Comparison of ENCODE assay signal across 12 mouse cellular contexts in genomic region chr15:81066976-81067375, GRCm38 (mm10).
DNase-seq lines count a peak whose midpoint lies in the region; ATAC-seq and TF ChIP-seq lines count a peak whose summit lies in the region.
"Had no signal": no experiment of that assay in that cellular context is flagged by ENCODE, and none has a peak within 500 bp of the region (broad histone marks: within the 10 kb centered on the region; RNA-seq: fewer than 3 reads in every experiment).

No protein-coding gene starts in this region.

- H3K4me1 ChIP-seq in lung, adult 2 months (ENCODE audit: control insufficient read depth, insufficient read depth, low read length): peaks cover 3% of the 10 kb centered on the region; the same call in 1 of the 2 replicates
- peaks cover 56% of the 10 kb centered on the region for H3K4me1 ChIP-seq in heart, embryonic 13.5 days
- peaks cover 11% of the 10 kb centered on the region for H3K4me1 ChIP-seq in forebrain, embryonic 16.5 days (replicated peaks; ENCODE audit: control insufficient read depth, insufficient read depth, low read length)

- no peaks in the 10 kb centered on the region for H3K36me3 ChIP-seq in heart, embryonic 13.5 days
- H3K36me3 ChIP-seq in forebrain, embryonic 16.5 days (ENCODE audit: control insufficient read depth, insufficient read depth): no peaks in the 10 kb centered on the region
- H3K36me3 ChIP-seq: forebrain, embryonic 12.5 days; liver, embryonic 15.5 days had no signal

- peaks cover 45% of the 10 kb centered on the region for H3K27me3 ChIP-seq in heart, embryonic 13.5 days (replicated peaks)
- no peaks in the 10 kb centered on the region for H3K27me3 ChIP-seq in forebrain, embryonic 16.5 days (replicated peaks; ENCODE audit: control insufficient read depth, insufficient read depth, low read length)
- H3K27me3 ChIP-seq: forebrain, embryonic 12.5 days; liver, embryonic 15.5 days had no signal

- no peak overlapping the region for H3K4me3 ChIP-seq in lung, adult 2 months (replicated peaks; ENCODE audit: extremely low read depth, low read depth, low read length)
- H3K4me3 ChIP-seq in heart, embryonic 13.5 days: no peak overlapping the region
- no peak overlapping the region for H3K4me3 ChIP-seq in forebrain, embryonic 16.5 days (replicated peaks; ENCODE audit: low read length)
- H3K4me3 ChIP-seq: forebrain, embryonic 12.5 days; liver, embryonic 15.5 days had no signal

- no peak for ATAC-seq in heart, embryonic 13.5 days (ENCODE audit: extremely low read depth, insufficient number of reproducible peaks, low FRiP score, low TSS enrichment)
- no peak for ATAC-seq in forebrain, embryonic 16.5 days
- ATAC-seq: inflammation-experienced regulatory T-cells, adult 6 months had no signal

- H3K4me2 ChIP-seq in heart, embryonic 13.5 days: peak overlapping the region; percentile 34
- H3K4me2 ChIP-seq in forebrain, embryonic 16.5 days (ENCODE audit: low read length): no peak overlapping the region
- H3K4me2 ChIP-seq: forebrain, embryonic 12.5 days; liver, embryonic 15.5 days had no signal

- TF ChIP-seq CTCF in lung, adult 2 months (IDR thresholded peaks at IDR 0.05; ENCODE audit: insufficient read depth, low read length): no peak

- WGBS in lung, adult 2 months: 42% methylated on average over 5 of the region's 5 CpGs
- WGBS in heart, embryonic 13.5 days: 25% methylated on average over 5 of the region's 5 CpGs
- 72% methylated on average over 5 of the region's 5 CpGs for WGBS in forebrain, embryonic 16.5 days

- no peak overlapping the region for H3K9ac ChIP-seq in heart, embryonic 13.5 days
- H3K9ac ChIP-seq in forebrain, embryonic 16.5 days (replicated peaks; ENCODE audit: low read depth, low read length): no peak overlapping the region
- H3K9ac ChIP-seq: forebrain, embryonic 12.5 days; liver, embryonic 15.5 days had no signal

- no peak for TF ChIP-seq POLR2A in lung, adult 2 months (IDR thresholded peaks at IDR 0.05; ENCODE audit: borderline replicate concordance, extremely low read depth, low read depth, low read length)

- H3K9me3 ChIP-seq in heart, embryonic 13.5 days: 0 out of 2 replicates have a peak, but pooled peaks cover 4% of the 10 kb centered on the region
- H3K9me3 ChIP-seq in forebrain, embryonic 16.5 days (ENCODE audit: control insufficient read depth, low read length): 0 out of 2 replicates have a peak, but pooled peaks cover 2% of the 10 kb centered on the region
- H3K9me3 ChIP-seq: forebrain, embryonic 12.5 days; liver, embryonic 15.5 days had no signal

- H3K27ac ChIP-seq in heart, embryonic 13.5 days (replicated peaks): peak overlapping the region; percentile 17
- no peak overlapping the region for H3K27ac ChIP-seq in forebrain, embryonic 16.5 days (ENCODE audit: low read length)
- H3K27ac ChIP-seq: forebrain, embryonic 12.5 days; liver, embryonic 15.5 days had no signal

- peak; percentile 27 to 32 for DNase-seq in lung, adult 18-20 months
- no peak for DNase-seq in lung, adult 2 months
- peak; percentile 62 to 69 for DNase-seq in cerebellum, postnatal 25 days
- peak; percentile 40 for DNase-seq in lung, postnatal 25 days (ENCODE audit: low spot score)
- no peak for DNase-seq in urinary bladder, adult 2 months (ENCODE audit: low spot score)
- no peak for DNase-seq in testis, postnatal 14 days (ENCODE audit: low spot score)
- DNase-seq: spleen, adult 18-20 months had no signal

Comparison
In these comparisons a context has a peak if more than half of its experiments do, and no peak if none do; other contexts are left out.
1. DNase-seq: peak in lung, adult 18-20 months (2 of 2), cerebellum, postnatal 25 days (2 of 2) and lung, postnatal 25 days (single experiment); none in lung, adult 2 months (single experiment), urinary bladder, adult 2 months (single experiment) and testis, postnatal 14 days (single experiment).